Mouse (Mus musculus) forebrain, embryonic 11.5 days (tissue): Measurements from ENCODE around the gene Med21. TPM values are rescaled to one million over a fixed set of nuclear protein-coding genes. Genes with fewer than 3 reads are reported as not detected.
A peak's percentile ranks its signal among the peaks of the same experiment; 100 is the strongest.

Experiments
- ATAC-seq: fragments of 200-750 bp; cut with Nextera tagmentation; replicated peaks from 2 replicates; pipeline ENCODE4 v1.8.0; 2017; ENCODE audit warnings: moderate TSS enrichment; ENCODE audit not compliant: low FRiP score
- DNase-seq: peaks from one replicate; pipeline ENCODE4 v3.0.0-alpha.2; 2017; ENCODE audit warnings: low spot score
- H3K27ac ChIP-seq: fragments of 300-500 bp; sonication (generic); 2 replicates; pipeline ENCODE4 v1.5.1; 2014; ENCODE audit warnings: low read depth, low read length
- H3K27me3 ChIP-seq: fragments of 300-500 bp; sonication (generic); 2 replicates; pipeline ENCODE4 v1.6.1; 2014; ENCODE audit warnings: mild to moderate bottlenecking, low read length, mixed read lengths; ENCODE audit not compliant: control insufficient read depth, insufficient read depth
- H3K36me3 ChIP-seq: fragments of 300-500 bp; sonication (generic); 2 replicates; pipeline ENCODE4 v1.6.1; 2014; ENCODE audit warnings: mild to moderate bottlenecking, low read length, moderate library complexity, mixed read lengths; ENCODE audit not compliant: control insufficient read depth, insufficient read depth
- H3K4me1 ChIP-seq: fragments of 300-500 bp; sonication (generic); replicated peaks from 2 replicates; pipeline ENCODE4 v1.6.1; 2014; ENCODE audit warnings: low read length, mixed read lengths; ENCODE audit not compliant: control insufficient read depth, insufficient read depth
- H3K4me2 ChIP-seq: fragments of 300-500 bp; sonication (generic); 2 replicates; pipeline ENCODE4 v1.6.1; 2014; ENCODE audit warnings: low read depth, mild to moderate bottlenecking, low read length, moderate library complexity, mixed read lengths; ENCODE audit not compliant: severe bottlenecking
- H3K4me3 ChIP-seq: fragments of 300-500 bp; sonication (generic); 2 replicates; pipeline ENCODE4 v1.5.1; 2014; ENCODE audit warnings: low read depth, low read length
- H3K9ac ChIP-seq: fragments of 300-500 bp; sonication (generic); 2 replicates; pipeline ENCODE4 v1.6.1; 2014; ENCODE audit warnings: low read length
- H3K9me3 ChIP-seq: fragments of 300-500 bp; sonication (generic); 2 replicates; pipeline ENCODE4 v1.6.1; 2016; ENCODE audit warnings: low read length, mixed read lengths; ENCODE audit not compliant: control insufficient read depth
- WGBS: fragments of 180-500 bp; shearing (Covaris S2); extraction: QIAGEN DNeasy Blood & Tissue Kit; methylation state at CpG from one replicate; pipeline ENCODE4 v1.1.7; 2014; 5-methylcytosine and 5-hydroxymethylcytosine counted together
- polyA plus RNA-seq: library from polyadenylated mRNA; unstranded; fragments of >200 nt; fragmentation: Nextera tagmentation; extraction: Ambion mirVana; gene quantifications from 2 replicates; pipeline ENCODE4 v1.2.1, GENCODE M21; 2014

The Med21 gene
- polyA plus RNA-seq, 1 experiment from 2014 or later: 132 TPM

GRCm38 (mm10) chr6:146615891-146616290 lies 26.5 kb upstream of the Med21 start:
- WGBS: 93% methylated on average over 8 of the region's 8 CpGs
- Histone ChIP-seq H3K36me3 (no peaks in the 10 kb centered on the region; the same call in 1 of the 2 replicates), H3K4me3 (no peak overlapping the region), H3K9ac (no peak overlapping the region), H3K4me1 (no peaks in the 10 kb centered on the region), H3K9me3 (no peaks in the 10 kb centered on the region), H3K27ac (no peak overlapping the region), H3K27me3 (no peaks in the 10 kb centered on the region), H3K4me2 (no peak overlapping the region)
- ATAC-seq (no peak), DNase-seq (no peak)

- DNase-seq (no peak), ATAC-seq (no peak)
- WGBS: 91% methylated on average over 2 of the region's 2 CpGs
- H3K4me2 ChIP-seq: no peak overlapping the region
- H3K27me3 ChIP-seq: no peaks in the 10 kb centered on the region
- no peaks in the 10 kb centered on the region; the same call in 1 of the 2 replicates for H3K36me3 ChIP-seq
- H3K27ac ChIP-seq: no peak overlapping the region
- no peaks in the 10 kb centered on the region for H3K4me1 ChIP-seq
- H3K9ac ChIP-seq: no peak overlapping the region
- no peak overlapping the region for H3K4me3 ChIP-seq
- no peaks in the 10 kb centered on the region for H3K9me3 ChIP-seq
Observed at GRCm38 (mm10) chr6:146616670-146617069, 25.7 kb upstream of the Med21 start.

DNA sequence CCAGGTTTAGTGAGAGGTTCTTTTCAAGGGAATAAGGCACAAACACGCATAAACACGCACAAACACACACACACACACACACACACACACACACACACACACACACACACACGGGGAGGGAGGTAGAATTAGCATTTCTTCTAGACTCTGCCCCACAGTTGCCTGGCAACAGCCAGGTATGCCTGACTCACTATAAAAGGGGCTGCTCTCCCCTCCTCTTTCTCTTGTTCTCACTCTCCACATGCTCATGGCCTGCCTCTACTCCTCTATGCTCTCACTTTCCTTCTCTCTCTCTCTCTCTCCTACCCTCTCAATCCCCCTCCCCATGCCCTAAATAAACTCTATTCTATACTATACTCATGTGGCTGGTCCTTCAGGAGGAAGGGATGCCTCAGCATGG lies 14.2 kb upstream of the Med21 start:
- Histone ChIP-seq H3K27me3 (no peaks in the 10 kb centered on the region), H3K9me3 (no peaks in the 10 kb centered on the region), H3K4me3 (no peak overlapping the region), H3K4me1 (no peaks in the 10 kb centered on the region; the same call in 1 of the 2 replicates), H3K9ac (no peak overlapping the region), H3K4me2 (no peak overlapping the region), H3K27ac (no peak overlapping the region), H3K36me3 (no peaks in the 10 kb centered on the region)
- WGBS: 60% methylated on average over 3 of the region's 3 CpGs
- DNase-seq (no peak), ATAC-seq (0 out of 2 replicates have a peak, but pooled peaks have one; percentile 47)

DNA sequence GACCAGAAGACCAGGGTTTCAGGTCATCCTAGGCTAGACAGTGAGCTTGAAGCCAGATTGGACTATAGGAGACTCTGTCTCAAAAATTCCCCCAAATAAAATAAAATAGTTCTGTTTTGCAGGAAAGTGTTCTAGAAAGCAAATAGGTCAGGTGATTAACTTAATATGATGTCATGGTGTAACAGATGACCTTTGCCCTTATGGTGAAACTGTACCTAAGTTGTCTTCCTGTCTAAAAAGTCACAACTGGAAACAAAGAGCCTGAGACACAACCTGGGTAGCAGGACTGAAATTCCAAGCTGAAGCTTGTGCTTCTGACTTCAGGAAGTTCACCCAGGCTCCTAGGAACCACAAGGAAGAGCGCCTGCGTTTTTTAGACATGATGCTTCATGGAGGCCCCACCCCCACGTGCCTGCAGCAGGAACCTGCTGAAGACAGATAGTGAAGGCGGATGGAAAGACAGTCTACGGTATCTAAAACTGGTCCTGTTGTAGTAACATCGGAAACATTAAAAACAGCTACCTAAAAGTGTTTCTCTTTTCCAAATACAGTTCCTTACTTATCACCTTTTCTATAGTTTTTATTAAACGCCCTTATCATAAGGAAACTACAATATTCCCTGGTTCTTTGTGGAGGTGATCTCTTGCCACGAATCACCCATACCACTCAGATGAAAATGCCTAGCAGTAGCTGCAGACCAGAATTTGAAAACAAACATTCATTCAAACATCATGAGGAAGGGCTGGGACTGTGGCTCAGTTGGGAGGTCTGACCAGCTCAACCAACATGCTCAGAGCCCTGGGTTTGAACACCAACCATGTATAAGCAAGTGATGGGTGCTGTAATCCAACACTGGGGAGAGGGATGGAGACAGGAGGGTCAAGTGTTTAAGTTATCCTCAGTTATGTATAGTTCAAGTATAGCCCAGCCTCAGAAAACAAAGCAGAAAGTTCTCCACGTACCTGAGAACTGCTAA lies 12.3 kb upstream of the Med21 start:
- no peak overlapping the region for H3K27ac ChIP-seq
- H3K27me3 ChIP-seq: no peaks in the 10 kb centered on the region
- DNase-seq (no peak), ATAC-seq (no peak)
- H3K36me3 ChIP-seq: no peaks in the 10 kb centered on the region
- no peak overlapping the region for H3K4me3 ChIP-seq
- H3K4me2 ChIP-seq: no peak overlapping the region
- WGBS: 87% methylated on average over 9 of the region's 9 CpGs
- no peaks in the 10 kb centered on the region for H3K9me3 ChIP-seq
- H3K4me1 ChIP-seq: peaks cover 2% of the 10 kb centered on the region; the same call in 1 of the 2 replicates
- no peak overlapping the region for H3K9ac ChIP-seq

GRCm38 (mm10) chr6:146630961-146631360 lies 11.4 kb upstream of the Med21 start:
- 87% methylated on average over 4 of the region's 4 CpGs for WGBS

DNA sequence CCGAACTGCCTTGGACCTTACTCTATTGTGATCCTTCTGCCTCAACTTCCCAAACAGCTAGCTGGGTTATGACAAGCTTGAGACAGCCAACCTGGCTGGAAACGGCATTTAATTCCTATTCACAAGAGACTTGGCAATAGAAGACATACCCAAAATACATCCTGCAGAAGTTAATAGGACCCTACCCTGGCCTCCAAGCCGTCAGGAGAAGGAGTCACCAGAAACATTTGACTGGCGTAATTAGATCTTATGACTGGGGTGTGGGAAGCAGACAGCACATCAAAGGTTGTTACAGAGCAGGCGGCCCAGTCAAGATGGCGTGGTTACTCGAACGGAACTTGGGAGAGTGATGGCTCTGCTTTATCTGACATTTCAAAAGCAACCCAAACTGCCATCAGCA lies 10.5 kb upstream of the Med21 start:
- Histone ChIP-seq H3K4me2 (no peak overlapping the region), H3K36me3 (no peaks in the 10 kb centered on the region), H3K27ac (no peak overlapping the region), H3K4me3 (no peak overlapping the region), H3K4me1 (peaks cover 2% of the 10 kb centered on the region; the same call in 1 of the 2 replicates), H3K9ac (no peak overlapping the region), H3K27me3 (no peaks in the 10 kb centered on the region), H3K9me3 (no peaks in the 10 kb centered on the region)
- no peak for ATAC-seq
- WGBS: 84% methylated on average over 8 of the region's 8 CpGs
- no peak for DNase-seq

More at GRCm38 (mm10) chr6:146630961-146631360, 11.4 kb upstream of the Med21 start:
- Histone ChIP-seq H3K36me3 (no peaks in the 10 kb centered on the region), H3K4me2 (no peak overlapping the region), H3K27ac (no peak overlapping the region), H3K27me3 (no peaks in the 10 kb centered on the region), H3K9me3 (no peaks in the 10 kb centered on the region), H3K4me3 (no peak overlapping the region), H3K4me1 (peaks cover 2% of the 10 kb centered on the region; the same call in 1 of the 2 replicates), H3K9ac (no peak overlapping the region)
- ATAC-seq (no peak), DNase-seq (no peak)

GRCm38 (mm10) chr6:146632403-146632802 lies 9.9 kb upstream of the Med21 start:
- ATAC-seq: no peak
- no peaks in the 10 kb centered on the region for H3K36me3 ChIP-seq
- 80% methylated on average over 9 of the region's 9 CpGs for WGBS

GRCm38 (mm10) chr6:146633097-146633496 lies 9.2 kb upstream of the Med21 start:
- ATAC-seq: 0 out of 2 replicates have a peak, but pooled peaks have one; percentile 12

More at GRCm38 (mm10) chr6:146632403-146632802, 9.9 kb upstream of the Med21 start:
- Histone ChIP-seq H3K9me3 (no peaks in the 10 kb centered on the region), H3K27me3 (no peaks in the 10 kb centered on the region), H3K27ac (no peak overlapping the region), H3K4me3 (no peak overlapping the region), H3K4me2 (no peak overlapping the region), H3K4me1 (peaks cover 2% of the 10 kb centered on the region; the same call in 1 of the 2 replicates), H3K9ac (no peak overlapping the region)
- no peak for DNase-seq

More at GRCm38 (mm10) chr6:146633097-146633496, 9.2 kb upstream of the Med21 start:
- Histone ChIP-seq H3K4me2 (peak overlapping the region; percentile 58; the same call in 1 of the 2 replicates), H3K4me1 (peaks cover 2% of the 10 kb centered on the region; the same call in 1 of the 2 replicates), H3K9me3 (no peaks in the 10 kb centered on the region), H3K4me3 (no peak overlapping the region), H3K36me3 (no peaks in the 10 kb centered on the region), H3K27me3 (no peaks in the 10 kb centered on the region), H3K9ac (no peak overlapping the region), H3K27ac (no peak overlapping the region)
- WGBS: 33% methylated on average over 8 of the region's 8 CpGs
- DNase-seq: no peak
